Mouse (Mus musculus): ENCODE data around the gene Hipk4. TPM values are rescaled to one million over a fixed set of nuclear protein-coding genes. Genes with fewer than 3 reads are reported as not detected.
A peak's percentile ranks its signal among the peaks of the same experiment; 100 is the strongest.

Hipk4 gene
- polyA plus RNA-seq, 1 experiment from 2014 or later = 1.1 TPM

DNA sequence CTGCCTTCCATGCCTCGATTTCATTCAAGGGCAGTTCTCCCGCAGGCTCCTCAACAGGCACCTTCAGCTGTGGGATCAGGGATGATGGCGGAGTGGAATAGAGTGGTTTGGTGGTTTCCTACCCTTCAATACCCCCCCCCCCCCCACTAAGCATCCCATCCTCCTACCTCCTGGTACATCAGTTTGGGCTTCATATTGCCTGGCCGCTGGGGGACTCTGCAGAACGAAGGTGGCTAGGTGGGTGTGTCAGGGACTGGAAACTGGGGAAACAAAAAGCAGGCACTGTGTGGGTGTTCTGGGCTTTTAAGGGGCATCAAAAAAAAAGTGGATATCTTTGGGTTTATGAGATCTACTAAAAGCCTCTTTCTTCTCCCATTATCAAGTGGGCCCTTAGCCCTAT lies 18.9 kb downstream of the Hipk4 start:
- H3K27me3 ChIP-seq = no peaks in the 10 kb centered on the region
- ATAC-seq (ENCODE audit: insufficient number of reproducible peaks, insufficient read depth, low FRiP score, low TSS enrichment, low read depth) = no peak
- H3K4me1 ChIP-seq = peaks cover 18% of the 10 kb centered on the region
- no peaks in the 10 kb centered on the region for H3K9me3 ChIP-seq
- peak overlapping the region; percentile 80 for H3K9ac ChIP-seq
- H3K27ac ChIP-seq = no peak overlapping the region
- H3K4me2 ChIP-seq = peak overlapping the region; percentile 88
- H3K36me3 ChIP-seq = peaks cover 40% of the 10 kb centered on the region
- WGBS = 52% methylated on average over 5 of the region's 5 CpGs
- peak overlapping the region; percentile 59 for H3K4me3 ChIP-seq

DNA sequence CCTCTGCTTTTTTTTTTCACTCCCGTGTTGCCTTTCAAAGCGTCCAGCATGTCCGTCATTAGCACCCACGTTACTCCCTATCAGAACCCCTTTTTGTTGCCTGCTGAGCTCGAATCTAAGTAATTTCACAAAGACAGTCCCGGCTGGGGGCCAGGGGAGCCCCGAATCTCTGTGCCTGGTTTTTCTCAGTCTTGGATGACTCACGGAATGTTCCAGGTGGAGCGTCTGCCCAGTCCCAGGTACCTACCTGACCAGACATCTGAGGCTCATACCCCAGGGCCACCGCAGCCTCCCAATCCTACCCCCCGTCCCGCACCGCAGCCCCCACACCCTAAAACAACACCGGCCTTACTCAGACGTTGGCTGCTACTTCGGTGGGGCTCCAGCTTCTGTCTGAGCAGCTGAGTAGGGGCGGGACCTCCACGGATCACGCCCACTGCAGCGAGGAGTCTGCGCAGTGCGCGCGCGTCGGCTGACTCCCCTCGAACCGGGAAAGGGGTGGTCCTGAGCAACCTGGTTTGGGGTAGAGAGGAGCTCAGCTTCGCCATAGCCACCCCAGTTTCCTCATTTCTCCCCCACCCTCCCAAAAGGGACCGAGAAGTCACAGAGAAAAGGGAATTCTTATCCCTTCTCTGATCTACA lies 19.4 kb downstream of the Hipk4 start:
- Histone ChIP-seq H3K4me1 (peaks cover 18% of the 10 kb centered on the region), H3K27ac (no peak overlapping the region), H3K36me3 (peaks cover 34% of the 10 kb centered on the region), H3K9ac (peak overlapping the region; percentile 80), H3K9me3 (no peaks in the 10 kb centered on the region), H3K27me3 (no peaks in the 10 kb centered on the region), H3K4me3 (peak overlapping the region; percentile 59), H3K4me2 (peak overlapping the region; percentile 88)
- 2% methylated on average over 30 of the region's 30 CpGs for WGBS
- ATAC-seq (ENCODE audit: insufficient number of reproducible peaks, insufficient read depth, low FRiP score, low TSS enrichment, low read depth) = peak; percentile 83

DNA sequence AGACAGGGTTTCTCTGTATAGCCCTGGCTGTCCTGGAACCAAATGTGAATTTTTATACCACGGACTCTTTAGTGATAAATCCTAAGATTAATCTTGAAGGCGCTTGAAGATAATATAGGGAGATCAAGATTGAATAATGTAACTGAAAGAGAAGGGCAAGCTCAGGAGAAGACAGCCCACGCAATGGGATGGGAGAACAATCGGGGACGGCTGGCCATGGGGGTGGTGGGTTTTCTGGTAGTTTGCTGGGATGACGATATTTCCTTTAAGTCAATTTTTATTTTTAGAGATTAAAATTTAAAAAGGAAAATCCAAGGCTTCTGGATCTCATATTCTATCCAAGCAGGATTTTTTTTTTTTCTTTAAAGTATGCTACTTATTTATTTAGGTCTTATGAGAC lies 20.0 kb downstream of the Hipk4 start:
- no peak for ATAC-seq (ENCODE audit: insufficient number of reproducible peaks, insufficient read depth, low FRiP score, low TSS enrichment, low read depth)

DNA sequence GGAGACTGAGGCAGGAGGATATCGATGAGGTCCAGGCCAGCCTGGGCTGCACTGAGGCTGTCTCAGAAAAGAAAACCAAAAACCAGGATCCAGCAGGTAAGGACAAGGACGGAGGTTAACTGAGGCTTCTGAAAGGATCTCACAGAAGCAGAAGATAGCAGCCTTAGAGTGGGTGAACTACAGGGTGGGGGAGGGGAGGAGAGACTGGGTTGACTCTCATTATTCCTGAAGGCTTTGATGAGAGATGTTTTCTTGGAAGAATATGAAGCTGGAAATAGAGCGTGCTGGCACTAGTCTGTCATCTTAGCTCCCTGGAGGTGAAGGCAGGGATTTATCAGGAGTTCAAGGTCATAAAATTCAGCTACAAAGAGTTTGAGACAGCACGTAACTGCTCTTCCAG lies 20.8 kb downstream of the Hipk4 start:
- Histone ChIP-seq H3K4me2 (no peak overlapping the region), H3K9me3 (no peaks in the 10 kb centered on the region), H3K4me3 (no peak overlapping the region), H3K4me1 (peaks cover 18% of the 10 kb centered on the region), H3K27me3 (no peaks in the 10 kb centered on the region), H3K27ac (no peak overlapping the region), H3K9ac (no peak overlapping the region), H3K36me3 (peaks cover 23% of the 10 kb centered on the region)
- whole genome bisulfite sequencing = 87% methylated on average over 4 of the region's 4 CpGs
- ATAC-seq (ENCODE audit: insufficient number of reproducible peaks, insufficient read depth, low FRiP score, low TSS enrichment, low read depth) = no peak

More for the DNA sequence above, 20.0 kb downstream of the Hipk4 start:
- Histone ChIP-seq H3K4me3 (peak overlapping the region; percentile 59), H3K27ac (no peak overlapping the region), H3K27me3 (no peaks in the 10 kb centered on the region), H3K9ac (peak overlapping the region; percentile 80), H3K4me1 (peaks cover 18% of the 10 kb centered on the region), H3K36me3 (peaks cover 29% of the 10 kb centered on the region), H3K9me3 (no peaks in the 10 kb centered on the region), H3K4me2 (peak overlapping the region; percentile 88)
- WGBS = 58% methylated on average over 6 of the region's 6 CpGs

DNA sequence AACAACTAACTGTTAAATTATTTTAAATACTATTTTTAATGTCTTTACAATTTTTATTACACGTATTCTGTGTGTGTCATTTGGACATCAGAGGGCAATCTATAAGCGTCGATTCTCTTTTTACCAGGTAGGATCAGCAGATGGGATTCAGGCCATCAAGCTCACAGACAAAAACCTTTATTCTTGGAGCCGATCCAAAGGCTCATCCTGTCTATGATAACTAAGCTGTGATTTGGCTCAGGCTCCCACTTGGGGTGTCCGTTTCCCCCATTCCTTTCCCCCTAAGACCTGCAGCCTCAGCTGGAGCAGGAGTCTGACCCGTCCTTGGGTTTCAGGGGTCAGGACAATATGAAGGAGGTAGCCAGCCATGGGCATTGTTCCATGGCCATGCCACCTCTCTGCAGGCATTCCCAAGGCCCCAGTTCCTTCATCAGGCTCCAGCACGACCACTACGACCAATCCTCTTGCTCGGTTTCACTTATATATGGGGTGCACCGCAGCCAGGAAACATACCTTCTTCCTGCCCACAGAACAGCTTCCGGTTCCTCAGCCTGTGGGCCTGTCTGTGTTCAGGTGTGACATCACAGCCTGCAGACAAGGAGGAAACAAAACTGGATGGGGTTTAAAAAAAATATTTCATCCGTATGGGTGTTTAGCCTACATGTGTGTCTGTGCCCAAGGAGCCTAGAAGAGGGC lies 21.8 kb downstream of the Hipk4 start:
- no peak overlapping the region for H3K4me3 ChIP-seq
- H3K27ac ChIP-seq = no peak overlapping the region
- H3K27me3 ChIP-seq = no peaks in the 10 kb centered on the region
- peaks cover 18% of the 10 kb centered on the region for H3K4me1 ChIP-seq
- H3K9me3 ChIP-seq = no peaks in the 10 kb centered on the region
- 87% methylated on average over 12 of the region's 12 CpGs for WGBS
- ATAC-seq (ENCODE audit: insufficient number of reproducible peaks, insufficient read depth, low FRiP score, low TSS enrichment, low read depth) = no peak
- H3K36me3 ChIP-seq = peaks cover 14% of the 10 kb centered on the region; the same call in 1 of the 2 replicates
- H3K9ac ChIP-seq = no peak overlapping the region
- no peak overlapping the region for H3K4me2 ChIP-seq

DNA sequence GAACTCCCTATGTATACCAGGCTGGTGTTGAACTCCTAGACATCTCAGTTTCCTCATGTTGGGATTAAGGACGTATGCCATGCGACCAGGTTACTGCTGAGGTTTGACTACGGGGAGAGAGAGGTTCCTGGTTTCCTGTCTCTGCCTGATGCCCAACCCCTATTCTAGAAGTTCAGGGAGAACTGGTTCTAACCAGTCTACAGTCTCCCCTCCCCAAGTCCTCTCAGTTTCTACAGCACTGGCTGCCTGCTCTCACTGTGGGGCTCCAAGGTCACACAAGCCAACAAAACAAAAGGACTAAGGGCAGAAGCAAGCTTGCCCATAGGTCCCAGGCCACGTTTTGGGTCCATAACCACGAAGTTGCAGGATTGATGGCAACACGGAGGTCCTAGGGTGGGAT lies 26.5 kb downstream of the Hipk4 start:
- no peak for ATAC-seq (ENCODE audit: insufficient number of reproducible peaks, insufficient read depth, low FRiP score, low TSS enrichment, low read depth)
- Histone ChIP-seq H3K4me1 (peaks cover 10% of the 10 kb centered on the region), H3K9ac (0 out of 2 replicates have a peak overlapping the region, but pooled peaks have one; percentile 21), H3K36me3 (no peaks in the 10 kb centered on the region), H3K27me3 (no peaks in the 10 kb centered on the region), H3K4me2 (no peak overlapping the region), H3K27ac (no peak overlapping the region), H3K4me3 (no peak overlapping the region), H3K9me3 (no peaks in the 10 kb centered on the region)
- 67% methylated on average over 6 of the region's 6 CpGs for WGBS

DNA sequence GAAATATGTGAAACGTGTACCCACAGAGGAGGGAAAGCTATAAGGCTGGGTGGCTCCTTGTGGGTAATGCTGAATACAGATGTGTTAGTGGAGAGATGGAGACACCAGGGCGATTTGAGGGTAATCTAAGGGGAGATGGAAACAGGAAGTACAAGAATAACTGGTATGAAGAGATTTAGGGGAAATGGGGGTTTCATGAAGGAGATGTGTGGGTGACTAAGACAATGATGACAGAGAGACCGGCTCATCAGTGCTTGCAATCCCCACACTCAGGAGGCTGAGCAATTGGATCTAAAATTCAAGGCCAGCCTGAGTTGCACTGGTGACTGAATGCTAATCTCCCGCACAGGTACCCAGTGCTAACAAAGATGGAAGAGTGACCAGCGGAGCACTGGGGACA lies 29.0 kb downstream of the Hipk4 start:
- H3K9ac ChIP-seq = peak overlapping the region; percentile 84
- no peaks in the 10 kb centered on the region for H3K9me3 ChIP-seq
- 53% methylated on average over 5 of the region's 5 CpGs for WGBS
- ATAC-seq (ENCODE audit: insufficient number of reproducible peaks, insufficient read depth, low FRiP score, low TSS enrichment, low read depth) = no peak
- H3K4me2 ChIP-seq = peak overlapping the region; percentile 74
- H3K27me3 ChIP-seq = no peaks in the 10 kb centered on the region
- H3K36me3 ChIP-seq = peaks cover 12% of the 10 kb centered on the region
- H3K4me3 ChIP-seq = peak overlapping the region; percentile 78
- H3K27ac ChIP-seq = no peak overlapping the region
- H3K4me1 ChIP-seq = peaks cover 10% of the 10 kb centered on the region

DNA sequence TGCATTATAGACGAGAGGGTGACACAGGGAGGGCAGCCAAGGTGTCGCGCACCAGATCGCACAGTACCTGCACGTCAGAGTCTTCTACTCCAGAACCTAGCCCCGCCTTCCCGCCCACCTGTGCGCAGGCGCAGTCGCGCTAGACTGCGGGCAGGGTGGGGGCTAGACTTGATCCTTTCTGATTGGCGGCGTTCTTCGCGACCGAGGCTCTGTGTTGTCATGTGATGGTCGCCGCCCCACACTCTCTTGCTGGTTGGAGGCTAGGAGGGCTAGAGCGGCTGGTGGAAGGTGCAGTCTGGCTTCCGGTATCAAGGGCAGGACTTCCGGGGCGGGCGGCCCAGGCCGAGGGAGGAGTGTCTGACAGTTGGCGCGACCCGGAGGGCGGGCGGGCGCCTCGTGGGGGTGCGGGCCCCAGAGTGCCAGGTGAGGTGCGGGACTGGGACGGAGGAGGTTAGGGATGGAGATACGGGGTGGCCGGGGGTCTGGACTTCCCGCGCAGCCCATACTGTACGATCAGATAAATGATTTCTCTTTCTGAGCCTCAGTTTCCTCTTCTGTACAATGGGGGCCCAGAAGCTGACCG lies 30.0 kb downstream of the Hipk4 start, which contains the start of the genes Pld3 and 2310022A10Rik:
Gene Pld3 (minus strand): TSS at position 288 of the 583 bp plus-strand sequence.
Gene 2310022A10Rik (plus strand): TSS at position 303 of the 583 bp plus-strand sequence.
- Histone ChIP-seq H3K9me3 (no peaks in the 10 kb centered on the region), H3K4me2 (peak within 1 kb of the TSS; percentile 74), H3K36me3 (peaks cover 12% of the 10 kb centered on the region), H3K4me1 (peaks cover 10% of the 10 kb centered on the region), H3K27me3 (no peaks in the 10 kb centered on the region), H3K27ac (0 out of 2 replicates have a peak within 1 kb of the TSS, but pooled peaks have one; percentile 29), H3K9ac (peak within 1 kb of the TSS; percentile 84), H3K4me3 (peak within 1 kb of the TSS; percentile 78)
- WGBS = under 1% methylated on average over 41 of the region's 41 CpGs
- peak; percentile 99 for ATAC-seq (ENCODE audit: insufficient number of reproducible peaks, insufficient read depth, low FRiP score, low TSS enrichment, low read depth)

DNA sequence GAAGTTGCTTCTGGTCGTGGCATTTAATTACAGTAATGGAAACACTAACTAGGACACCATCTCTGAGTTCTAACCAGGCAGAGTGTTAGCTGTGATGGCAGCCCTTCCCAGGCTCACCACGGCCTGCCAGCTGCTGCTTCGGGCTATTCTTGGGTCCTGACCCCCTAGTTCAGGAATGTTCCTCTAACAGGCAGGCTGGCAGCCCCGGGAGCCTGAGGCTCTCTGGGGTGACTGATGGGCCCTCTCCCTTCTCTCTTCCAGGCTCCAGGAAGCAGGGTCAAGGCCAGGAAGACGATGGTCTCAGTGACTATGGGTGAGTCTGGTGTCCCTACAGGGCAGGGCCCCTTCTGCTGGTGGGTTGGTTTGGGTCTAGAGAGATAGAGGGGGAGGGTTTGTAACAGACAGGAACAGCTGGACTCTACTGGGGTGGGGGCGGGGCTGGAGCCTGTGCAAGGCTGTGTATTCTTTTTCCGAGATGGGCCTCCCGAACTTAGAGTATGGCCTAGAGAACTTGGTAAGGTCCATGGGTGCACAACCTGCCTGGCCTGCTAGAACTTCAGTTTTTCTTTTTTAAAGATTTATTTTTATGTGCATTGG lies 37.3 kb downstream of the Hipk4 start:
- Histone ChIP-seq H3K4me1 (no peaks in the 10 kb centered on the region), H3K27me3 (no peaks in the 10 kb centered on the region), H3K9ac (no peak overlapping the region), H3K4me3 (no peak overlapping the region), H3K27ac (no peak overlapping the region), H3K36me3 (peaks cover 73% of the 10 kb centered on the region), H3K4me2 (no peak overlapping the region), H3K9me3 (no peaks in the 10 kb centered on the region)
- ATAC-seq (ENCODE audit: insufficient number of reproducible peaks, insufficient read depth, low FRiP score, low TSS enrichment, low read depth) = no peak
- 70% methylated on average over 8 of the region's 8 CpGs for WGBS

DNA sequence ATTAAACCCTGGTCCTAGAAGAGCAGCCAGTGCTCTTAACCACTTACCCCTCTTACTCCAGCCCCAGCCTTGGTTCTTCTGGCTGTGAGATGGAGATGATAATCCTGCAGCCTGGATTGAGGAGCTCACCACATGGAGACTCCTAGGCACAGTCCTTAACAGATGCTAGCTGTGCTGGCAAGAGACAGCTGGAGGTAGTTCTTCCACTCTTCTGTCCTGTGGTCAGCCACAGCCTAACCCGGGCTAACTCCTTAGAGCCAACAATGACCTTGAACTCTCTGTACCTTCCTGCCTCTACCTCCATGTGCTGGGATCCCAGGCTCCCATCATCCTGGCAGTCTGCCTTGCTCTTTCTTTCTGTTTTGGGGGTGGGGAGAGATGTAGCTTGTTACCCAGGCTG lies 37.9 kb downstream of the Hipk4 start:
- H3K36me3 ChIP-seq = peaks cover 74% of the 10 kb centered on the region

DNA sequence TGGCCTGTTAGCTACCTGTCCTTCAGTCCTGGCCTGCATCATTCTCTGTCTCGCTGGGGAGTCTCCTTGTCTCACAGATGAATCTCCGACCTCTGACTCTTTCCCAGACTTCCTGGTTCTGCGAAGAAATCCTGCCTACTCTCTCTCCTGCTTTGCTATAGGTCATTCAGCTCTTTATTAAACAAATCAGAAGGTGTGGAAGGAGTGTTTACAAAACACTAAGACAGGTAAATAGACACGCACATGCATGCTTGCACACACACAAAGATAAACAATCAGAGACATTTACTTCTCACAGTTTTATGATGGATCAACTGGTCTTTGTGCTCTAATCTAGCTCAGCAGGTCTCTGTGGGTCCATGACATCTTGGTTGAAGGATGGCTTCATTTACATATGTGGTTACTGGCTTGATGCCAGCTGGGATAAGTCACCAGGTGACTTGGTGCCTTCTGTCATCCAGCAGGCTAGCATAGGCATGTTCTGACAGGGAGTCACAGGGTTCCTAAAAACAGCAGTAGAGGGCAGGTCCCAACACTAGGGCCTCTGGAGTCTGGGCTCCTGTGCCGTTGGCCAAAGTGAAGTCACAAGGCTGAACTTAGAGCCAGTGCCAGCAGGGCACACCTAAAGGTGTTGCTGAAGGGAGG lies 46.6 kb downstream of the Hipk4 start:
- no peak for ATAC-seq (ENCODE audit: insufficient number of reproducible peaks, insufficient read depth, low FRiP score, low TSS enrichment, low read depth)
- no peaks in the 10 kb centered on the region for H3K9me3 ChIP-seq
- H3K9ac ChIP-seq = no peak overlapping the region
- no peak overlapping the region for H3K27ac ChIP-seq
- H3K4me3 ChIP-seq = no peak overlapping the region
- H3K4me2 ChIP-seq = no peak overlapping the region
- H3K36me3 ChIP-seq = peaks cover 77% of the 10 kb centered on the region
- H3K27me3 ChIP-seq = no peaks in the 10 kb centered on the region
- 78% methylated on average over 5 of the region's 5 CpGs for WGBS
- no peaks in the 10 kb centered on the region for H3K4me1 ChIP-seq

More for the DNA sequence above, 37.9 kb downstream of the Hipk4 start:
- H3K4me3 ChIP-seq = no peak overlapping the region
- no peak overlapping the region for H3K9ac ChIP-seq
- H3K9me3 ChIP-seq = no peaks in the 10 kb centered on the region
- no peak for ATAC-seq (ENCODE audit: insufficient number of reproducible peaks, insufficient read depth, low FRiP score, low TSS enrichment, low read depth)
- H3K27ac ChIP-seq = no peak overlapping the region
- no peaks in the 10 kb centered on the region for H3K27me3 ChIP-seq
- 84% methylated on average over 1 of the region's 1 CpGs for WGBS
- H3K4me1 ChIP-seq = no peaks in the 10 kb centered on the region
- no peak overlapping the region for H3K4me2 ChIP-seq
